Mouse (Mus musculus) ES-Bruce4 (cell line): Measurements from ENCODE around the gene Dao.

Source experiments
- CTCF ChIP-seq: IDR thresholded peaks from one replicate; pipeline ENCODE4 v1.8.1; 2011; ENCODE audit warnings: low read depth, low read length
- EP300 ChIP-seq: IDR thresholded peaks from 2 replicates; pipeline ENCODE4 v1.6.1; 2011; ENCODE audit warnings: low read depth, low read length; ENCODE audit not compliant: insufficient read depth
- POLR2A ChIP-seq: IDR thresholded peaks from one replicate; pipeline ENCODE4 v1.8.1; 2011; ENCODE audit warnings: low read length; ENCODE audit not compliant: insufficient read depth

DNA sequence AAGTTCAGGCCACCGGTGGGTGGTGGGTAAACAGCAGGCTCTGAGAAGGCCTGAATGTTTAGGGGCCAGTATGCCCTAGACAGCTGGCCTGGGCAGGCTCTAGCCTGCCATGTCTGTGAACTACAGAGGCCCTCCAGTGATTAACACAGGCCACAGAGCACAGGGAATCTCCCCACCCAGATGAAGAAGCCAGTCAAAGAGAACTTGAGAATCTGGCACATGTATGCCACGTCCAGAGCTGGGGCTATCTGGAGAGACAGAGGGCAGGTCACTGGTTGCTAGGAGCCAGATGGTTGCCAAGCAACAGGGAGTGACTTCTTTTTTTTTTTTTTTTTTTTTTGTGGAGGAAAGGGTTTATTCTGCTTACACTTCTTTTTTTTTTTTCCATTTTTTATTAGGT, 68.8 kb downstream of the Dao start:
- TF ChIP-seq POLR2A: no peak
- TF ChIP-seq CTCF: no peak
- no peak for TF ChIP-seq EP300
